Mouse (Mus musculus) gastrocnemius, postnatal 25 days (tissue): ENCODE results near the gene Cacng5. TPM values are rescaled to one million over a fixed set of nuclear protein-coding genes. Genes with fewer than 3 reads are reported as not detected.
A peak's percentile ranks its signal among the peaks of the same experiment; 100 is the strongest.

Source experiments
- DNase-seq: peaks from one replicate; pipeline ENCODE4 v3.0.0; 2022
- total RNA-seq, 2 experiments: library from RNA; stranded (reverse); gene quantifications; 1 replicate in 1 of 2; 2 replicates in 1 of 2; pipeline ENCODE4 v1.2.3; 2021

Cacng5 gene
- total RNA-seq, 2 experiments from 2014 or later: 0.08 TPM; not detected in 1

- no peak for DNase-seq
Observed at GRCm38 (mm10) chr11:107876840-107877239, 38.0 kb downstream of the Cacng5 start.

GRCm38 (mm10) chr11:107875861-107876494, 38.9 kb downstream of the Cacng5 start:
- DNase-seq: no peak

GRCm38 (mm10) chr11:107872743-107873142, 42.1 kb downstream of the Cacng5 start:
- DNase-seq: no peak

GRCm38 (mm10) chr11:107867509-107867908, 47.3 kb downstream of the Cacng5 start:
- DNase-seq: no peak

GRCm38 (mm10) chr11:107865128-107865527, 49.7 kb downstream of the Cacng5 start:
- DNase-seq: peak; percentile 13

- DNase-seq: no peak
Observed at GRCm38 (mm10) chr11:107864024-107864423, 50.8 kb downstream of the Cacng5 start.

- DNase-seq: no peak
Observed at GRCm38 (mm10) chr11:107861738-107862137, 53.1 kb downstream of the Cacng5 start.

- no peak for DNase-seq
Observed at GRCm38 (mm10) chr11:107859871-107860270, 55.0 kb downstream of the Cacng5 start.

- no peak for DNase-seq
Observed at GRCm38 (mm10) chr11:107859288-107859687, 55.6 kb downstream of the Cacng5 start.

GRCm38 (mm10) chr11:107853088-107853487, 61.8 kb downstream of the Cacng5 start:
- DNase-seq: no peak

- DNase-seq: no peak
Observed at GRCm38 (mm10) chr11:107849621-107850020, 65.2 kb downstream of the Cacng5 start.

GRCm38 (mm10) chr11:107844175-107844574, 70.7 kb downstream of the Cacng5 start:
- no peak for DNase-seq

- DNase-seq: no peak
Observed at GRCm38 (mm10) chr11:107833351-107834040, 81.4 kb downstream of the Cacng5 start.

Other genes with a start within 250 kb of the Cacng5 start
- gene Cacng1, start 198.5 kb downstream of the Cacng5 start, total RNA-seq: 100 to 1,000 TPM; 226 to 264 TPM
- under 1 TPM in 1 of 2 experiments, not detected in 1; 0.08 TPM for gene Cacng4, start 120.5 kb downstream of the Cacng5 start, total RNA-seq